Mouse (Mus musculus) heart, postnatal 0 days (tissue): ENCODE measurements around the gene Svs5. TPM values are rescaled to one million over a fixed set of nuclear protein-coding genes. Genes with fewer than 3 reads are reported as not detected.
A peak's percentile ranks its signal among the peaks of the same experiment; 100 is the strongest.

Source experiments
- ATAC-seq: fragments of 200-750 bp; cut with Nextera tagmentation; 2 replicates; pipeline ENCODE4 v1.8.0; 2017; ENCODE audit warnings: low read depth, moderate number of reproducible peaks, moderate library complexity; ENCODE audit not compliant: insufficient read depth
- DNase-seq: peaks from one replicate; pipeline ENCODE4 v3.0.0-alpha.2; 2016; ENCODE audit warnings: low spot score
- H3K27ac ChIP-seq: fragments of 300-500 bp; sonication (generic); 2 replicates; pipeline ENCODE4 v1.5.1; 2014; ENCODE audit warnings: low read depth, mild to moderate bottlenecking
- H3K27me3 ChIP-seq: fragments of 300-500 bp; sonication (generic); 2 replicates; pipeline ENCODE4 v1.6.1; 2014; ENCODE audit warnings: low read length, mixed read lengths; ENCODE audit not compliant: control insufficient read depth, insufficient read depth
- H3K36me3 ChIP-seq: fragments of 300-500 bp; sonication (generic); replicated peaks from 2 replicates; pipeline ENCODE4 v1.6.1; 2014; ENCODE audit warnings: low read length, mixed read lengths; ENCODE audit not compliant: control insufficient read depth, insufficient read depth
- H3K4me1 ChIP-seq: fragments of 300-500 bp; sonication (generic); 2 replicates; pipeline ENCODE4 v1.6.1; 2014; ENCODE audit warnings: antibody characterized with exemption; ENCODE audit not compliant: control insufficient read depth, insufficient read depth
- H3K4me2 ChIP-seq: fragments of 300-500 bp; sonication (generic); 2 replicates; pipeline ENCODE4 v1.6.1; 2014; ENCODE audit warnings: low read depth, mild to moderate bottlenecking, low read length, moderate library complexity
- H3K4me3 ChIP-seq: fragments of 300-500 bp; sonication (generic); 2 replicates; pipeline ENCODE4 v1.5.1; 2014; ENCODE audit warnings: low read depth, low read length
- H3K9ac ChIP-seq: fragments of 300-500 bp; sonication (generic); replicated peaks from 2 replicates; pipeline ENCODE4 v1.6.1; 2014; ENCODE audit warnings: low read depth, low read length, mixed read lengths
- H3K9me3 ChIP-seq: fragments of 300-500 bp; sonication (generic); replicated peaks from 2 replicates; pipeline ENCODE4 v1.6.1; 2016; ENCODE audit warnings: low read length; ENCODE audit not compliant: control insufficient read depth
- CTCF ChIP-seq: IDR thresholded peaks from 2 replicates; pipeline ENCODE4 v1.5.1; 2016; ENCODE audit warnings: antibody characterized with exemption, control low read depth, low read depth
- EP300 ChIP-seq: IDR thresholded peaks from 2 replicates; pipeline ENCODE4 v1.6.1; 2016; ENCODE audit warnings: antibody characterized with exemption, low read depth
- WGBS: fragments of 180-500 bp; shearing (Covaris S2); extraction: QIAGEN DNeasy Blood & Tissue Kit; methylation state at CpG from one replicate; pipeline ENCODE4 v1.1.7; 2014; 5-methylcytosine and 5-hydroxymethylcytosine counted together
- polyA plus RNA-seq: library from polyadenylated mRNA; unstranded; fragments of >200 nt; fragmentation: Nextera tagmentation; extraction: Ambion mirVana; gene quantifications from 2 replicates; pipeline ENCODE4 v1.2.1, GENCODE M21; 2015
- total RNA-seq: library from RNA; depleted of rRNA; stranded (reverse); fragments of >200 nt; gene quantifications from 2 replicates; pipeline ENCODE4 v1.2.3, GENCODE M21; 2014; ENCODE audit warnings: low replicate concordance

Gene Svs5
- total and polyA plus RNA-seq, 2 experiments from 2014 or later = not detected

- Histone ChIP-seq H3K4me1 (no peaks in the 10 kb centered on the region), H3K27ac (no peak overlapping the region), H3K27me3 (no peaks in the 10 kb centered on the region), H3K9ac (no peak overlapping the region), H3K9me3 (no peaks in the 10 kb centered on the region), H3K4me3 (no peak overlapping the region), H3K4me2 (no peak overlapping the region), H3K36me3 (no peaks in the 10 kb centered on the region)
- TF ChIP-seq CTCF = peak; percentile 25
- TF ChIP-seq EP300 = no peak
- DNase-seq = no peak
- ATAC-seq = no peak
- WGBS = 78% methylated on average over 3 of the region's 3 CpGs
Observed at GRCm38 (mm10) chr2:164358373-164358772, 25.8 kb downstream of the Svs5 start.

GRCm38 (mm10) chr2:164359031-164359430 is 26.5 kb downstream of the Svs5 start:
- no peak for DNase-seq
- Histone ChIP-seq H3K27me3 (no peaks in the 10 kb centered on the region), H3K27ac (no peak overlapping the region), H3K4me2 (no peak overlapping the region), H3K9me3 (no peaks in the 10 kb centered on the region), H3K9ac (no peak overlapping the region), H3K4me3 (no peak overlapping the region), H3K36me3 (no peaks in the 10 kb centered on the region), H3K4me1 (no peaks in the 10 kb centered on the region)
- 75% methylated on average over 5 of the region's 5 CpGs for WGBS
- no peak for ATAC-seq
- TF ChIP-seq CTCF (no peak), EP300 (no peak)

GRCm38 (mm10) chr2:164359668-164360067 is 27.1 kb downstream of the Svs5 start:
- TF ChIP-seq EP300 (no peak), CTCF (no peak)
- no peaks in the 10 kb centered on the region for H3K36me3 ChIP-seq
- DNase-seq (no peak), ATAC-seq (no peak)
- no peak overlapping the region for H3K9ac ChIP-seq
- no peaks in the 10 kb centered on the region for H3K9me3 ChIP-seq
- no peaks in the 10 kb centered on the region for H3K27me3 ChIP-seq
- no peak overlapping the region for H3K27ac ChIP-seq
- H3K4me1 ChIP-seq = no peaks in the 10 kb centered on the region
- WGBS = 74% methylated on average over 5 of the region's 5 CpGs
- no peak overlapping the region for H3K4me3 ChIP-seq
- H3K4me2 ChIP-seq = no peak overlapping the region

- ATAC-seq (no peak), DNase-seq (no peak)
- no peak overlapping the region for H3K27ac ChIP-seq
- no peak overlapping the region for H3K4me3 ChIP-seq
- H3K9ac ChIP-seq = no peak overlapping the region
- no peak overlapping the region for H3K4me2 ChIP-seq
- WGBS = 29% methylated on average over 13 of the region's 13 CpGs
- no peaks in the 10 kb centered on the region for H3K4me1 ChIP-seq
- no peaks in the 10 kb centered on the region for H3K9me3 ChIP-seq
- TF ChIP-seq EP300 (no peak), CTCF (no peak)
- H3K36me3 ChIP-seq = no peaks in the 10 kb centered on the region
- H3K27me3 ChIP-seq = no peaks in the 10 kb centered on the region
Observed at GRCm38 (mm10) chr2:164360974-164361657, 28.6 kb downstream of the Svs5 start.

- TF ChIP-seq CTCF (no peak), EP300 (no peak)
- no peak overlapping the region for H3K4me2 ChIP-seq
- no peaks in the 10 kb centered on the region for H3K4me1 ChIP-seq
- DNase-seq (no peak), ATAC-seq (no peak)
- WGBS = 40% methylated on average over 3 of the region's 3 CpGs
- H3K4me3 ChIP-seq = no peak overlapping the region
- no peak overlapping the region for H3K9ac ChIP-seq
- H3K27me3 ChIP-seq = no peaks in the 10 kb centered on the region
- H3K36me3 ChIP-seq = no peaks in the 10 kb centered on the region
- H3K9me3 ChIP-seq = no peaks in the 10 kb centered on the region
- no peak overlapping the region for H3K27ac ChIP-seq
Observed at GRCm38 (mm10) chr2:164366947-164367346, 34.4 kb downstream of the Svs5 start.

- TF ChIP-seq EP300 = no peak
- no peak for TF ChIP-seq CTCF
- no peaks in the 10 kb centered on the region for H3K4me1 ChIP-seq
- WGBS = 66% methylated on average over 6 of the region's 6 CpGs
- H3K4me3 ChIP-seq = no peak overlapping the region
- no peak overlapping the region for H3K27ac ChIP-seq
- H3K9me3 ChIP-seq = no peaks in the 10 kb centered on the region
- no peaks in the 10 kb centered on the region for H3K27me3 ChIP-seq
- DNase-seq (no peak), ATAC-seq (no peak)
- no peak overlapping the region for H3K4me2 ChIP-seq
- H3K36me3 ChIP-seq = no peaks in the 10 kb centered on the region
- H3K9ac ChIP-seq = no peak overlapping the region
Observed at GRCm38 (mm10) chr2:164368620-164369105, 36.1 kb downstream of the Svs5 start.
